ENCODE assay signal across 7 mouse cellular contexts in genomic region chr7:127768997-127769593, GRCm38 (mm10). TPM values are rescaled to one million over a fixed set of nuclear protein-coding genes. Genes with fewer than 3 reads are reported as not detected.
DNase-seq lines count a peak whose midpoint lies in the region; ATAC-seq and TF ChIP-seq lines count a peak whose summit lies in the region.

No protein-coding gene starts in this region.

- peak; percentile 86 for ATAC-seq in intestine, embryonic 14.5 days (replicated peaks; ENCODE audit: low FRiP score, low TSS enrichment, low read depth)
- peak; percentile 15; the same call in 1 of the 2 replicates for ATAC-seq in megakaryocyte-erythroid progenitor cell, adult 5-6 weeks (replicated peaks; ENCODE audit: low FRiP score, low TSS enrichment, poor library complexity, severe bottlenecking)

- peak overlapping the region; percentile 84 for H3K4me2 ChIP-seq in intestine, embryonic 14.5 days (ENCODE audit: low read length)

- peak overlapping the region; percentile 46 for H3K4me3 ChIP-seq in cortical plate, adult 2 months (ENCODE audit: insufficient read depth, low read length)
- peak overlapping the region; percentile 70 for H3K4me3 ChIP-seq in intestine, embryonic 14.5 days (ENCODE audit: low read depth, low read length)

- no peaks in the 10 kb centered on the region; the same call in 1 of the 2 replicates for H3K4me1 ChIP-seq in cortical plate, adult 2 months (ENCODE audit: control insufficient read depth, insufficient read depth, low read length)
- H3K4me1 ChIP-seq in intestine, embryonic 14.5 days (replicated peaks; ENCODE audit: control insufficient read depth, insufficient read depth, low read length): peaks cover 10% of the 10 kb centered on the region

- 2% methylated on average over 16 of the region's 16 CpGs for WGBS in intestine, embryonic 14.5 days

- peak overlapping the region; percentile 84 for H3K27ac ChIP-seq in cortical plate, adult 2 months (ENCODE audit: insufficient read depth, low read length)
- peak overlapping the region; percentile 90 for H3K27ac ChIP-seq in intestine, embryonic 14.5 days (ENCODE audit: low read depth)

- intact Hi-C loops in left cerebral cortex, postnatal 14 days (cut with DNase I): no loop called here

- TF ChIP-seq CTCF in cortical plate, adult 2 months (IDR thresholded peaks at IDR 0.05; ENCODE audit: extremely low read depth, insufficient read depth, low read length): no peak

- no peaks in the 10 kb centered on the region for H3K9me3 ChIP-seq in intestine, embryonic 14.5 days (ENCODE audit: control insufficient read depth, low read length)

- H3K27me3 ChIP-seq in intestine, embryonic 14.5 days (replicated peaks; ENCODE audit: control insufficient read depth, insufficient read depth, low read length): no peaks in the 10 kb centered on the region

- peak; percentile 86 to 91 for DNase-seq in adrenal gland, adult 18-20 months (ENCODE audit: low spot score in 2 of 2)
- peak; percentile 92 for DNase-seq in gastrocnemius, postnatal 25 days
- DNase-seq in intestine, embryonic 14.5 days (ENCODE audit: low spot score): peak; percentile 96
- DNase-seq in left cerebral cortex, postnatal 14 days (ENCODE audit: low spot score in 2 of 2): peak; percentile 98 to 99
- peak; percentile 95 to 97 for DNase-seq in right cerebral cortex, postnatal 36 days (ENCODE audit: low spot score in 2 of 2)

- TF ChIP-seq POLR2A in cortical plate, adult 2 months (IDR thresholded peaks at IDR 0.05; ENCODE audit: extremely low read depth, insufficient read depth, low read length): no peak

- H3K9ac ChIP-seq in intestine, embryonic 14.5 days (ENCODE audit: low read length): peak overlapping the region; percentile 96

- peaks cover 42% of the 10 kb centered on the region for H3K36me3 ChIP-seq in intestine, embryonic 14.5 days (ENCODE audit: control insufficient read depth, insufficient read depth, low read length)

RNA-seq across cellular contexts. Expression of gene Orai3, which starts 0.5 kb away (rescaled TPM):
- total RNA-seq in adrenal gland, adult 18-20 months (2021): 10 to 100 TPM; 28.5 to 30.7 TPM
- polyA plus RNA-seq in cortical plate, adult 2 months (2012; rRNA removed): 24.6 and 25.0 TPM in 2 replicates
- 1 to 10 TPM; 8.9 to 9.5 TPM for total RNA-seq in gastrocnemius, postnatal 25 days (2021)
- polyA plus RNA-seq in intestine, embryonic 14.5 days (2014; fragmentation: Nextera tagmentation; extraction: Ambion mirVana): 17.1 and 21.9 TPM in 2 replicates
- 10 to 100 TPM; 19.8 to 22.5 TPM for total RNA-seq in left cerebral cortex, postnatal 14 days (2021)
- 23.4 and 29.5 TPM in 2 replicates for total RNA-seq in megakaryocyte-erythroid progenitor cell, adult 5-6 weeks (2014; fragmentation: Nextera tagmentation)
- total RNA-seq in megakaryocyte-erythroid progenitor cell, adult 5-6 weeks (2017): 21.0 and 22.9 TPM in 2 replicates

RNA-seq across cellular contexts. Expression of gene Setd1a, which starts 7.4 kb away (rescaled TPM):
- 10 to 100 TPM; 30.3 to 40.4 TPM for total RNA-seq in adrenal gland, adult 18-20 months (2021)
- 15.7 and 16.4 TPM in 2 replicates for polyA plus RNA-seq in cortical plate, adult 2 months (2012; rRNA removed)
- 10 to 100 TPM; 15.0 to 15.4 TPM for total RNA-seq in gastrocnemius, postnatal 25 days (2021)
- polyA plus RNA-seq in intestine, embryonic 14.5 days (2014; fragmentation: Nextera tagmentation; extraction: Ambion mirVana): 25.0 and 25.6 TPM in 2 replicates
- 10 to 100 TPM; 43.3 to 44.9 TPM for total RNA-seq in left cerebral cortex, postnatal 14 days (2021)
- 83.0 and 94.4 TPM in 2 replicates for total RNA-seq in megakaryocyte-erythroid progenitor cell, adult 5-6 weeks (2014; fragmentation: Nextera tagmentation)
- total RNA-seq in megakaryocyte-erythroid progenitor cell, adult 5-6 weeks (2017): 10.6 and 19.5 TPM in 2 replicates

RNA-seq across cellular contexts. Expression of gene Gm49388, which starts 16.3 kb away (rescaled TPM):
- total RNA-seq in adrenal gland, adult 18-20 months (2021): 1 to 10 TPM; 2.4 to 3.0 TPM
- polyA plus RNA-seq in cortical plate, adult 2 months (2012; rRNA removed): not detected in 2 replicates
- total RNA-seq in gastrocnemius, postnatal 25 days (2021): 1 to 10 TPM; 2.4 to 2.5 TPM
- polyA plus RNA-seq in intestine, embryonic 14.5 days (2014; fragmentation: Nextera tagmentation; extraction: Ambion mirVana): 0.43 TPM in 1 of 2 replicates, not detected in the other
- total RNA-seq in left cerebral cortex, postnatal 14 days (2021): 1 to 10 TPM; 1.7 TPM
- 1.0 TPM in 1 of 2 replicates, not detected in the other for total RNA-seq in megakaryocyte-erythroid progenitor cell, adult 5-6 weeks (2014; fragmentation: Nextera tagmentation)
- total RNA-seq in megakaryocyte-erythroid progenitor cell, adult 5-6 weeks (2017): 0.85 TPM in 1 of 2 replicates, not detected in the other

RNA-seq across cellular contexts. Expression of gene Fbxl19, which starts 24.8 kb away (rescaled TPM):
- total RNA-seq in adrenal gland, adult 18-20 months (2021): 10 to 100 TPM; 10.7 to 14.4 TPM
- 59.2 and 60.7 TPM in 2 replicates for polyA plus RNA-seq in cortical plate, adult 2 months (2012; rRNA removed)
- 1 to 10 TPM; 1.9 to 2.4 TPM for total RNA-seq in gastrocnemius, postnatal 25 days (2021)
- 3.3 and 4.2 TPM in 2 replicates for polyA plus RNA-seq in intestine, embryonic 14.5 days (2014; fragmentation: Nextera tagmentation; extraction: Ambion mirVana)
- 10 to 100 TPM; 89.1 to 89.8 TPM for total RNA-seq in left cerebral cortex, postnatal 14 days (2021)
- total RNA-seq in megakaryocyte-erythroid progenitor cell, adult 5-6 weeks (2014; fragmentation: Nextera tagmentation): 11.6 and 14.2 TPM in 2 replicates
- 12.2 and 12.5 TPM in 2 replicates for total RNA-seq in megakaryocyte-erythroid progenitor cell, adult 5-6 weeks (2017)

RNA-seq across cellular contexts. Expression of gene Hsd3b7, which starts 31.3 kb away (rescaled TPM):
- 10 to 100 TPM; 31.5 to 40.4 TPM for total RNA-seq in adrenal gland, adult 18-20 months (2021)
- polyA plus RNA-seq in cortical plate, adult 2 months (2012; rRNA removed): 14.2 and 14.5 TPM in 2 replicates
- 1 to 10 TPM; 4.4 to 9.1 TPM for total RNA-seq in gastrocnemius, postnatal 25 days (2021)
- 21.6 and 22.0 TPM in 2 replicates for polyA plus RNA-seq in intestine, embryonic 14.5 days (2014; fragmentation: Nextera tagmentation; extraction: Ambion mirVana)
- total RNA-seq in left cerebral cortex, postnatal 14 days (2021): 1 to 10 TPM; 4.8 to 6.0 TPM
- 38.9 and 56.1 TPM in 2 replicates for total RNA-seq in megakaryocyte-erythroid progenitor cell, adult 5-6 weeks (2014; fragmentation: Nextera tagmentation)
- total RNA-seq in megakaryocyte-erythroid progenitor cell, adult 5-6 weeks (2017): 16.8 and 60.3 TPM in 2 replicates

Comparison
In these comparisons a context has a peak if more than half of its experiments do, and no peak if none do; other contexts are left out.
1. Peak in every context shown above with its lines: DNase-seq, ATAC-seq, H3K4me3 ChIP-seq and H3K27ac ChIP-seq.